Mouse (Mus musculus) layer of hippocampus, postnatal 10 days (tissue): ENCODE data around the gene Nek11. TPM values are rescaled to one million over a fixed set of nuclear protein-coding genes. Genes with fewer than 3 reads are reported as not detected.

Experiments used
- DNase-seq, 2 experiments: peaks; one replicate each; pipeline ENCODE4 v3.0.0; 2021; ENCODE audit warnings: low spot score in 2 of 2
- total RNA-seq, 2 experiments: library from RNA; stranded (reverse); gene quantifications; 2 replicates each; pipeline ENCODE4 v1.2.3; 2021

The Nek11 gene
- total RNA-seq, 2 experiments from 2014 or later = 2.1 to 3.2 TPM

DNA sequence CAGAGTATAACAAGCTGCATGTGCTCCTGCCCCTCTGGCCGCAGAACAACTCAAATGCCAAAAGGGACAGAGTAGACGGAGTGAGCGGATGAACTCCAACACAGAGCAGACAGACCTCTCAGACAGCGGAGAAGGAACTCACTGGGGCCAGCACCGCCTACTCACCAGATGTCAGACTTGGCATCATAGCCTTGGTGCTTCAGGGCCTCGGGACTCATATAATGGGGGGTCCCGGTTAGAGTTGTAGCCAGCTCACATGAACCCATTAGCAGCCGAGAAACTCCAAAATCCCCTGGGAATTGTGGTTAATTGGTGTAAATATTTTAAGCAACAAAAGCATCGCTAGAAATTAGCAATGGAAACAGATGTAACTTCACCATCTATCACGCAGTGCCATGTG lies 82.1 kb downstream of the Nek11 start:
- DNase-seq = peak in 1 of 2 experiments; percentile 8

DNA sequence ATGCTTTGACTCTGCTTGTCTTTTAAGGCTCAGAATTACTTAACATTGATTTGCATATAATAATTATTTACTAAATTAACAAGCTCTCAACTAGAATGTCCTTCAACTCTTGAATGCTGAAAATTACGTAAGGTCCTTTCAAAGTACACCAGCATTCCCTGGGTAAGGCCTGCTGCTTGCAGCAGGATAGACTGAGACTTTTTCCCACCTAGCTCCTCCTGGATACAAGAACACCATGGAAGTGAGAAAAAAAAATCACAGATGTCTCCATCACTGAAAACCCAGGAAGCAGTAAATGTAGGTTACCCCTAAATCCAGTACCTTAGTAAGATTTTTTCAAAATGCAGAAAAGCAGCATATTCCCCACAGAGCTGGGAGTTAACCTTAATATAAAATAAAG lies 82.6 kb downstream of the Nek11 start:
- DNase-seq = no peak

DNA sequence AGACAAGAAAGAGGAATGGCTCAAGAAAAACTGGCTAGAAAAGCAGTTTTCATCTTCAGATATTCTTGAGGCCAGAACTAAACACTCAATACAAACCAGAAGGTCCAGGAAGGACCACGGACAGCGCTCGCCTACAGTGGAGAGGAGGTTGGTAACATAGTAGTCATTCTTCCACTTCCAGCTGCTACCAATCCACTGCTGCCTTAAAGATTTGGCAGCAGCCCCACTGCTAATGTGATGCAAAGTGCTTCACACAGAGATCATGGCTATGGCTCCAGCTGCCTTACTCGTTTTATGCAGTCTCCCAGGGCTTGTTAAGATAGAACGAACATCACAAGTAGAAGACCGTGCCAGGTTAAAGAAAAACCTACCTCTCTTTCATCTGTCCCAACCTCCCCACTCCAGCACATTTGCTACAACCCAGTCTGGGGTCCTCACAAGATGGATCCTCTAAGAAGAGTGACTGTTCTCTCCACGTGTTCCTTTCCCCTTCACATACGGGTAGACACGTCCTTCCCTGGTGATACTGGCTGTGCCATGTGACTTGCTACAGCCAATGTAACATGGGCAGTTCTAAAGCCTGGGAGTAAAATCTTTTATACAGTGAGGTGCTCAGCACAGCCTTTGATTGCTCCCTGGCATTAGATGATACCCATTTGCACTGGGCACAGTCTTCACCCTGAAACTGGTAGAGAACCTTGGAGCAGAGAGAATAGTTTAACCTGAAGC lies 85.6 kb downstream of the Nek11 start:
- peak; percentile 17 to 32 for DNase-seq

DNA sequence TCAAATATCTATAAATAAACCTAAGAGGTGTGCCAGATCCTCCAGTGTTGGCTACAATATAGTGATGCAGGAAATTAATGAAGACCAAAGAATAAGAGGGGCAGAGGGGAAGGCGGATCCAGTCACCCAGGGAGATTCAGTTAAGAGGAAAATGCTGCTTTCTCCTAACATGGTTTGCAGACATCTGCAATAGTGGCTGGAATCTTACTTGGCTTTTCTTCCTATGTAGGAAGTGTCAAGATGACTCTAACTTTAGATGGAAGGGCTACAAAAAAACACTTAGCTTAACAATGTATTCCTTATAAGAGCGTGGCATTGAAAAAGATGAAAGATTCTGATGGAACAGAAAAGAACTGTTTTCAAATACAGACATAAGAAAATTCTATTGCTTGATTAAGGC lies 89.3 kb downstream of the Nek11 start:
- no peak for DNase-seq

DNA sequence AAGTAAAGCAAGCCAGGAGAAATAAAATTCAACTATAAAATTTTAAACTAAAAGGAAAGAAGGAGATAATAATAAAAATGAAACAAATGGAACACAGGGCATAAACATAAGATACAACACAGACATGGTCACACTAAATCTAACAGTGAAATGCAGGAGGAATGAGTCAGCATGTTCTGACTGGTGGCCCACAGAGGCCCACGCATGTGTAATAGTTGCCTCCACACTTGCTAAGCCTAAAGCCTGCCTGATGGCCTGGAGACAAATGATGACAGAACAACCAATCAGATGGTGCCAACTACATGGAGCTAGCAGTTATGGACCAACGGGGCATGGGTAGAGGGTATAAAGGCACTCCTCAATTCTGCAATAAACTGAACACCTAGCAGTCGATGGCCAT lies 93.1 kb downstream of the Nek11 start:
- DNase-seq = no peak

DNA sequence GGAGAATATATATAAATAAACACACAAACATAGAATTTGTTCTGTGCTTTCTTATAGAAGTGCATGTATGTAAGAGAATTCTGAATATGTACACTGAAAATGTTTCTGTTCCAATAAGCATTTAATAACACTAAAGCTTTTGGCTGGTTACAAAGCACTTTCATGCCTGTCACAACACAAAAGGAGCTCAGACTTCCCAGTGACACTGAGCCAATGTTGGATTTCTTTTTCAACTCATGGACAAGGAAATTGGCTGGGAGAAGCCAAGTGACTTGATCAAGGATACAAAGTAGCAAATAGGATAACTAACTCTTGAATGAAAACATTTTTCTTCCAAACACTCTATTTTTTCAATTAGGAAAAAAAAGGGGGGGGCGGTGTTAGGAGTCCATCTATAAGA lies 93.9 kb downstream of the Nek11 start:
- DNase-seq = no peak

DNA sequence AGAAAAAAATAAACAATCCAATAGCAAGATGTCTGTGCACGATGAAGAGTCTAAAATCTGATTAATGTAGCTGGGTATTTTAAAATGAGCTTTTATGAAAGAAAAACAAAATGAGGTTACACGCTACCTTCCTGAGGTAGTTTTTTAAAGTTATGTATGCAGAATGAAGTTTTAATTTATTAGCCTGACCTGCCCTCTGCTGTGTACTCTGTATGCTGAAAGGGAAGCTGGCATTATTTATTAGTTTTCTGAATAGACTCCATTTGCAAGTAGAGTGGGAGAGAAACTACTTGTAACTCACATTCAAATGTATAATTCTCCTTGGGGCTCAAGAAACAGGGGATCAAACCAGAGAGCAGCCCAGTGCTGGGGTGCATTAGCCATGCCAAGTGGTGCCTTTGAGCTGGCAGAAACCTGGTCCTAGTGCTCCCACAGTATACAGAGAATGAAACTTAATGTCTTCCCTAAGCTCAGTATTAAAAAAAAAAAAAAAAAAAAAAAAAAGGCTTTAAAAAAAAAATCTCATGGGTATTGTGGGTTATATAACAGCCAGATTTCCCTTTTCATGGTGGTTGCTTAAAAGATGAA lies 94.5 kb downstream of the Nek11 start:
- DNase-seq = no peak

DNA sequence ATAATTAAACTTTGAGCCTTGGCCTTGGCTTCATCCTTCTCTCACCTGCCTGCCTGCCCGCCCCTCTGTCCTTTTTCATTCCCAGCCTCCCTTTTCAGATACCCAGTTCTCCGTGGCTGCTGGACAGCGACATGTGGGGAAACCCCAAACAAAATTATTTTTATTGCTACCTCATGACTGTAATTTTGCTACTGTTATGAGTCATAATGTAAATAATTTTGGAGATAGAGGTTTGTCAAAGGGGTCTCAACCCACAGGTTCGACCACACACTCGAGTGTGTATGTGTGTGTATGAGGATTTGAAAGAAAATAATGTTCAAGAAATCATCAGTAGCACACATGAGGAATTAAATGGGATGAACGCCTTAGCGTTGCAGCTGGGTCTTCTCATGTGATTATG lies 110.7 kb downstream of the Nek11 start:
- no peak for DNase-seq

DNA sequence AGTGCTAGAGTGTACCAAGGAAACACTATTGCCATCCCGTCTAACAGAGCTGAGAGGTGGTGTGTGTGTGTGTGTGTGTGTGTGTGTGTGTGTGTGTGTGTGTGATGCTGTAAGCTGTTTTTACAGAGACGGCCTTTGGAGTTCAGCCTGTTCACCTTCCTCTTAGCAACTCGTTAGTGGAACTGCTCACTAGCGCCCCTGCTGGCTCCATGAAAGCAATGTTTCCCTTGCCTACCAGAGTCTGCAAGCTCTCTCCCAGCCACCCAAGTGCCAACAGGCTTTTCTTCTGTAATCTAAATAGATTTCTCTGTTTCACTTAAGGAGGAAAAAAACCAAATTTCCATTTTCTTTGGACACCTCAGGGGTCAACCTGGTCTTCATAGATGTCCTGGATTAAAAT lies 112.6 kb downstream of the Nek11 start:
- peak; percentile 44 to 55 for DNase-seq

DNA sequence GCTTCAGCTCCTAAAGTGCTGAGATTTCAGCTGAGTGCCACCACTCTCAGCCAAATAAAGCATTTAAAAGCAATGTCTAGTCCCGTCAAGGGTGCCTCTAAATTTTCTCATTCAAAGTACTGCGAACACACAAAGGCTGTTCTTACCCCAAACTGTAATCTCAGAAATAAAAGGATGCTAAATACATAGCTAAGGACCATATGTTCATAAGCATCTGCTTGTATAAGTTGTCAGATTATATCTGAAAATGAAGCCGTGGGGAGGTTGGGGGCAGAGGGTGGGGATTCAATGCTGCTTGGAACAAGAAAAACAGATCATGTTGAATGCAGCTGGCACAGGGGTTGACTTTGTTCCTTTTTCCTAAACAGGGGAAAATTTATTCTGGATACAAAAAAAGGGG lies 120.4 kb downstream of the Nek11 start:
- DNase-seq = no peak

DNA sequence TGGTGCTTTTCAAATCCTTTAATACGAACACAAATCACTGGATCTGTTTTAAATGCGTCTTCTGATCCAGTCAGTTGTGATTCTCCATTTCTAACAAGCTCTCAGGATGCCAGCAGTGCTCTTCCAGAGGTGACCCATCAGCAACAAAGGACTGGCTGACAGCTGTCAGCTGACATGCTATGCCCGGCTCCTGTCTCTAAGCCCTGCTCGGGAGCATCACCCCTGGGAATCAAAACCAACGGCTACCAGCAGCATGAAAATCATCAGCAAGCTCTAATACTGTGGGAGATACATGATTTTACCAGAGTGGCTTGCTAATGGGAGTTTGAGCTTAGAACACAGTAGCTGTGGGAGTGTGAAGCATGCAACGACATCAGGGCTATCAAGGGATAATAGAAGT lies 121.0 kb downstream of the Nek11 start:
- no peak for DNase-seq

DNA sequence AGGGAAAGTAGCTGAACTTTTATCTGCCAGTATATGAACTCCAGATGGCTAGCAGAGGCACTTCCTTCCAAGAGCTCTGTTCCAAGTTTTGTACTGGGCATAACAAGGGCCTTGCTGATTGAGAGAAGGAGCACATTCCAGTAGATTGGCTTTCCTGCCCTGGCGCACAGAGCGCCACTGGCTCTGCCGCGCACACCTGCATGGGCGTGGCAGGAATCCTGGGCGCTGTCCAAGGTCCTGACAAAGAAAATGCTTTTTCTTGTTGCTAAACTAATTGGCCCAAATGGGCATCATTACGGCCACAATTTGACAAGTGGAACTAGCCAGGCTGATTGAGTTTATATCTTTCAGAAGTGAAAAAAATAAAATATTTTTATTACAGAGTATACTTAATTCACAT lies 123.1 kb downstream of the Nek11 start:
- no peak for DNase-seq

DNA sequence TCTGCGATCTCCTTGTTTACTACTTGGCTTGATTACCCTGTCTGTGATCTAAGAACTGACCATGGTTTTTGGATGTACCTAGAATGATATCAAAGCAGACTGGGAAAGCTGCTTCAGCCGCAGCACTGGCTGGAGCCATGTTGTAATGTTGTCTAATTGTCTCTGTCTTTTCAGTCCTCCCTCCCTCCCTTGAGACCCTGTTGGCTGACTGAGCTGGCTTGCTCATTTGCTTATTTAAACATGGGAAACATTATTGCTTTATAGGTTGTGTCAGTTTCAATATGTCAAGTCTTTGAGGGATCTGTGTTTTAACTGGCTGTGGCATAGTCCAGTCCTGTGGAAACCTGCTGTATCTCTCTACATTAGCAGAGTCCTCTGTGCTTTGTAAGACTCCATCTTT lies 132.2 kb downstream of the Nek11 start:
- no peak for DNase-seq

DNA sequence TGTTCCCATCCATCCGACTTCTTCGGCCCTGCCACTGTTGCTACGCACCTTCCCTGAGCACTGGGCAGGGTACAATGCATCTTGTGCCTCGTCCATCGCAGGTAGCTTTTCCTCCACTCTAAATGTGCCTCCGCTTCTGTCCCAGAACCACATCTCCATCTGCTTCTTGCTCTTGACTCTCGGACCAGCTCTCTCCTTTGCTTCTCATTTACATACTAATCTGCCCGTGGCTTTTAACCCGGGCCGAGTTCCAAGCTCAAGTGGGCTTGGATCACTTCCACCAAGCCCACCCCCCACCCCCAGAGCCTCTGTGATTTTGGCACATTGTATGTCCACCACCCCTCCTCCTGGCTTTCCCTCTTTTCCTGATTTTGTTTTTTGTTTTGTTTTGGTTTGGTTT lies 137.7 kb downstream of the Nek11 start:
- no peak for DNase-seq

DNA sequence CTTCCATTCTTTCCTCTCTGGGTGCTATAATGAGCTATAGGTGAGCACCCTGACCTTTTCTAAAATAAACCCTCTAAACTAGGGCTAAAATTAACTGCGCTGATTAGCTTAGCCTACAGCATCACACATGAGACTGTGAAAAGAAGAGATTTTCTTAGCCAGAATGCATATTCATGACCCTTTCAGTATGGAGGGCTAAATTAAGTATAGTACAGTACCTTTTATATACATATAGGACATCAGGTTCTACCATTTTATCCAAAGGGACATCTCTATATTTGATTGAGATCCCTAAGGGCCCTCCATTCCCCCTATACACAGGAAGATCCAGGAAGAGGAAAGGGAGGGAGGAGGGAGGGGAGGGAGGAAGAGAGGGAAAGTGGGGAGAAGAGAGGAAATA lies 141.2 kb downstream of the Nek11 start:
- no peak for DNase-seq

DNA sequence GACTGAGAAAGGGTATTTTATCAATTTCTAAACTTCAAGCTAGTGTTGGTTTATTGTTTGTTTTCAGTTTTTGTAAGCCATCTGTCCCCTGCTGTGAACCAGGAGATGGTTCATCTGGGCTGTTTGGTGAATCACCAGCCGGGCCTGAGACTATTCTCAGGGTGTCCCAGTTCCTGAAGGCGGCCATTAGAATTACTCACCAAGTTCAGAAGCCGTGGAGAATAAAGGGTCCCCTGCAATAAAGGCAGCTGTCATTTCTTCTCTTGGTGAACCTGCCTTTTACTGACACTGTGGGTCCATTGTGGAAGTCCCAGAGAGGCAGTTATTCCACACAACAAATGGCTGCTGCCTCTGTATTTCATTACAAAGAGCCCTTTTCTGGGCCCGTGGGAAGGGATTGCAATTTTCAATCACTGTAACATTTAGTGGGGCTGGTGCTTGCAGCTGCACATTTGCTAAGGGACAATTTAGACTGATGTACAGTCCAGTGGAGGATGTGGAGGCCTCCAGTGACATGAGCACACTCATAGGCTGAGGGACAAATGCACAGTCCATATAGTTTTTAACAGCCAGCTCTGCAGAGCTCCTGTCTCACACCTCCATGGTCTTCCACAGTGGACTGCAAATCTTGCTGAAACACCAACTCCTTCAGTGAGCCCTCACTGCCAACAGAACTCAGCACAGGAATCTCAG lies 142.8 kb downstream of the Nek11 start:
- peak in 1 of 2 experiments; percentile 13 for DNase-seq

DNA sequence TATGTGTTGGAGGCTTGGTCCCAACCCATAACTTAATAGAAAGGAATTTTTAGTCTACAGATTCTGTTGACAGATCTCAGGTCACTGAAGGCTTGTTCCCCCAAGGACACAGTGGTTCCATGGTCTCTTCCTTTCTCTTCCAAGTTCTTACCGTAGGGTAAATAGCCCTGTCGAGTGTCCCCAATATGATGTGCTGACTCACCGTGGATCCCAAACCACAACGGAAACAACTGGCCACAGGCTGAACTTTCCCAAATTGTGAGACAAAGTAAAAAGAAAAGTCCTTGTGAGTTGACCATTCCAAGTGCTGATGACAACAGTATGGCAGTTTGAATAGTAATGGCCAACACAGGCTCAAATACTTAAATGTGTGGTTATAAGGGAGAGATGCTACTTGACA lies 144.1 kb downstream of the Nek11 start:
- DNase-seq = no peak

DNA sequence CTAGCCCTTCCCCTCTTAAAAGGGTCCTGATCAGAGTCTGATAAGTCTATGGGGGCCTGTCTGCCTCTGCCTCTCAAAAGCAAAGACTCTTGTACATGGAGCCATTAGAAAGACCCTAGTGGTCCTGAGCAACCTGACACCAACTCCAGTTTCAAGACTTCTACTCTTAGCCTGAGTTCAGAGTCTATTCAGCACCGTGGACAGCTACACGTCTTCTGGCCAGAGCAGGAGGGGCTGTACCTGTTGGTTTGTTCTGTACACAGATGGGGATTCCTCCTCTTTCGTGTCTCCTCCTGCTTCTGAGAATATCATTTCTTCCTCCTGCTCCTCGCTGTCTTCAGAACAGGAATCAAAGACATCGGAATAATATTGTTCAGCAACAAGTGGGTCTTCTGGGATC lies 151.3 kb downstream of the Nek11 start:
- DNase-seq = no peak

DNA sequence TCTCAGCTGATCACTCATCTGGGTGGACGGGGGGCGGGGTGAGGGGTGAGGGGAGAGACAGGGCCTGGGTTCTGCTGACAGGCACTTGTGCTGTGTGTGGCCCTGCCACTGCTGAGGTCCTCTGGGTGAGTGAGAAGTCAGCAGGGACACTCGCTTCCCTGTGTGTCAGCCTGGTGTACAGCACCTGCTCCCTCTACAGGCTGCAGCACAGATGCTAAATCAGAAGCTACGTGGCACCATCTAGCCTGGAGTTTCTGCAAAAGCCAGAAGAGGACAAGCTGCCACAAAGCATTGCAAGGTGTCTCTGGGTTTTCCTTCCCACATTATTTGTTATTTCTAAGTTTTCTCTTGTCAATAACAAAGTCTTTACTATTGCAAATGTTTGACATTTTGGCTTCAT lies 180.9 kb downstream of the Nek11 start:
- DNase-seq = peak in 1 of 2 experiments; percentile 22

DNA sequence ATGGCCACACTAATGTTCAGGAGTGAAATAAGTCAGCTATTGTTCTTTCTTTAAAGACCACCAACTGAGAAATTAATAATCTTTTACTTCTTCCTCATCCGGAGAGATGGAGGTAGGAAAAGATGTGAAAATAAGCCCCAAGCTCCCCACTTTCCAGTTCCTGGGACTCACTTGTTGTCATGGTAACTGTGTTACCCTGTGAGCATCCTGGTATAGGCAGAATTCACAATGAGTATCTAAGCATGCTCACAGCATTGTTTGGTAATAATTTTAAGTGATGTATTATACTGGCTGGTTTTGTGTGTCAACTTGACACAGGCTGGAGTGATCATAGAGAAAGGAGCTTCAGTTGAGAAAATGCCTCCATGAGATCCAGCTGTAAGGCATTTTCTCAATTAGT lies 195.0 kb downstream of the Nek11 start:
- no peak for DNase-seq

DNA sequence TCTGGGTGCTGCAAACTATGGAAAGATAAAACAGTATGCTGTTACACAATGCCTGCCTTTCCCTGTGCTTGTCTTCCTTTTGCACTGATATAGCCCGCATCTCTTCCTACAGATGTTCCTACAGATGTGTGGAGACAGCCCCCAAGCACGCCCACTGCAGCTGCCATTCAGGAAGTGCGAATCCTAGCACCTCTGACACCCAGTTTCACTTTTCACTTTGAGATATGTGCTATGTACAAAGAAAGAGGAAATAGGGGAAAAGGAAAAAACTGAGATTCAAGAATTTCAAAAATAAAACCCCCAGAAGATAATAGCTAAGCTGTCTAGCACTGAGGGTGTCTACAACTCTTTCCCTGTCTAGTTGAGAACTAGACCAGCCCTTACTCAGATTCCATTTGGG lies 208.6 kb downstream of the Nek11 start:
- DNase-seq = no peak

DNA sequence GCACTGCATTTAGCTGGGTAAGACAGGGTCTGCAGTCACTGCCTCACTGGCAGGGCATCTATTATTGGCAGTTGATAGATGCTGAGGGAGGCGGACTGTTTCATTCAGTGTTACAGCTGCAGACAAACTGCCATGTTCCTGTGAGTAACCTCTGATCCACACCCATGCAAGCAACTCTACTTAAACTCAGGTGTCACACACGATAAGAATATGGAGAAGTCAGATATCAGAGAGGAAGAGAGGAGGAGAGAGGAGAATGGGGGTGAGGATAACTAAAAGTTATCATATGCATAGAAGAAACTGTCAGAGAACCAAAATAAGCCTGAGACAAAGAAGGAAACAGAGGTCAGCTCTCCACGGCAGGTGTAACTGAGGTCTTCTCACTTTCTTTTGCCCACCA lies 212.9 kb downstream of the Nek11 start:
- no peak for DNase-seq

DNA sequence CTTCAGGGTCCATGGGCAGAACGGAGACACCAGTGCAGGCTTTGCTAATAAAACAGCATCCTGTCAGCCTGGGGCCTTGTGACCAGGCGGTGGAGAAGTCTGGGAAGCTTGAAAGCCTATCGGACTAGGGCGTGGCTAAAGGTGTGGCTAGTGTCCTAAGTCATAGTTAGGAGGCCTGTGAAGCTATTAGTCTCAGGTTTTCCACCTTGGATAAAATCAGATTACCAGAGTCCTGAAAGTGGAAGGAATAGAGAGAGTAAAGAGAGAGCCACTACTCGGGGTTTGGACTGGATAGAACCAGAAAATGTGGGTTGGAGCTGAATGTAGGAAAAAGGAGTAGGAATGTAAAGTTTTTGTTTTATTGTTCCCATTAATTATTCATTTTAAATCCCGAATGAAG lies 250.3 kb downstream of the Nek11 start, which contains the start of gene 1700080E11Rik:
Gene 1700080E11Rik, minus strand, starts transcription at position 101 of the 400 bp plus-strand sequence.
- DNase-seq = no peak
